Comparison of ENCODE assay signal across 22 mouse cellular contexts in the genomic region with DNA sequence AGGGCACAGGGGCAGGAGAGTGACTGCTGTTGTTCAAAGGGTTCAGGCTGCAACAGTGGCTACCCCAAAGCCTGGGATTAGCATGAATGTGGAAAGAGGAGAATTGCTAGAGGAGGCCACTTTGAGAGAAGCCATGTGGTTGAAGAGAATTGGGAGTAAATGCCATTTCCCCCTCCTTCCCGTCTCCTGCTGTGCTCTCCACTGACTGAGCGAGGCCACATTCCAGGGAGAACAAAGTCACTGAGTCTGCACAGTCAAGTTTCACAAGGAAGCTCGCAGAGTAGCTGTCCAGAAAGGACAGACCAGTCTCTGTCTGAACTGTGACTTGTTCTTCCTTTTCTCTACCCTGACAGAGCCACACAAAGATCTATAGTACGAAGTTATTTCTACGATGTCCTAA. TPM values are rescaled to one million over a fixed set of nuclear protein-coding genes. Genes with fewer than 3 reads are reported as not detected.
DNase-seq lines count a peak whose midpoint lies in the region; ATAC-seq and TF ChIP-seq lines count a peak whose summit lies in the region.
"Had no signal": no experiment of that assay in that cellular context is flagged by ENCODE, and none has a peak within 500 bp of the region (broad histone marks: within the 10 kb centered on the region; RNA-seq: fewer than 3 reads in every experiment).

No protein-coding gene starts in this region.

- H3K9ac ChIP-seq in hindbrain, embryonic 14.5 days, result no peak overlapping the region
- H3K9ac ChIP-seq in ES-Bruce4 (ENCODE audit: low read depth, poor library complexity, severe bottlenecking), result no peak overlapping the region
- H3K9ac ChIP-seq in forebrain, postnatal 0 days, result no peak overlapping the region
- H3K9ac ChIP-seq: heart, embryonic 15.5 days; kidney, embryonic 15.5 days; limb, embryonic 15.5 days; liver, embryonic 14.5 days; lung, embryonic 15.5 days; neural tube, embryonic 12.5 days had no signal

- H3K4me2 ChIP-seq in hindbrain, embryonic 14.5 days (replicated peaks), result no peak overlapping the region
- no peak overlapping the region for H3K4me2 ChIP-seq in forebrain, postnatal 0 days (ENCODE audit: low read depth)
- H3K4me2 ChIP-seq: heart, embryonic 15.5 days; kidney, embryonic 15.5 days; limb, embryonic 15.5 days; lung, embryonic 15.5 days; midbrain, embryonic 11.5 days; neural tube, embryonic 12.5 days had no signal

- no peak overlapping the region for H3K4me3 ChIP-seq in hindbrain, embryonic 10.5 days
- H3K4me3 ChIP-seq in hindbrain, embryonic 14.5 days (replicated peaks; ENCODE audit: low read length), result no peak overlapping the region
- no peak overlapping the region for H3K4me3 ChIP-seq in ES-Bruce4 (ENCODE audit: low read depth, low read length)
- H3K4me3 ChIP-seq in lung, adult 2 months (replicated peaks; ENCODE audit: extremely low read depth, low read depth, low read length), result no peak overlapping the region
- H3K4me3 ChIP-seq in forebrain, postnatal 0 days (ENCODE audit: low read depth, low read length), result no peak overlapping the region
- H3K4me3 ChIP-seq: heart, embryonic 15.5 days; kidney, embryonic 15.5 days; limb, embryonic 15.5 days; lung, embryonic 15.5 days; neural tube, embryonic 12.5 days had no signal

- H3K4me1 ChIP-seq in hindbrain, embryonic 10.5 days (replicated peaks), result peaks cover 11% of the 10 kb centered on the region
- no peaks in the 10 kb centered on the region for H3K4me1 ChIP-seq in hindbrain, embryonic 14.5 days (replicated peaks; ENCODE audit: control insufficient read depth, insufficient read depth, low read length)
- peaks cover 3% of the 10 kb centered on the region for H3K4me1 ChIP-seq in ES-Bruce4 (ENCODE audit: control insufficient read depth, insufficient read depth, low read length)
- H3K4me1 ChIP-seq in lung, adult 2 months (ENCODE audit: control insufficient read depth, insufficient read depth, low read length), result no peaks in the 10 kb centered on the region
- no peaks in the 10 kb centered on the region for H3K4me1 ChIP-seq in forebrain, postnatal 0 days (ENCODE audit: insufficient read depth)
- H3K4me1 ChIP-seq: heart, embryonic 15.5 days; lung, embryonic 15.5 days; neural tube, embryonic 12.5 days had no signal

- no peak for ATAC-seq in hindbrain, embryonic 14.5 days (ENCODE audit: low FRiP score)
- ATAC-seq in erythroid progenitor cell, adult 5-6 weeks (replicated peaks; ENCODE audit: low FRiP score, poor library complexity, severe bottlenecking), result no peak
- no peak for ATAC-seq in forebrain, postnatal 0 days
- ATAC-seq: activated CD4-positive, CD25-positive, alpha-beta regulatory T cell, adult 4 months; intestine, postnatal 0 days had no signal

- no peaks in the 10 kb centered on the region for H3K27me3 ChIP-seq in hindbrain, embryonic 10.5 days (ENCODE audit: insufficient read depth, poor library complexity, severe bottlenecking)
- no peaks in the 10 kb centered on the region for H3K27me3 ChIP-seq in hindbrain, embryonic 14.5 days (ENCODE audit: control insufficient read depth, insufficient read depth, low read length)
- no peaks in the 10 kb centered on the region for H3K27me3 ChIP-seq in ES-Bruce4 (ENCODE audit: control insufficient read depth, insufficient read depth, low read length, poor library complexity, severe bottlenecking)
- no peaks in the 10 kb centered on the region for H3K27me3 ChIP-seq in forebrain, postnatal 0 days (ENCODE audit: insufficient read depth, low read length)
- H3K27me3 ChIP-seq: heart, embryonic 15.5 days; kidney, embryonic 15.5 days; limb, embryonic 15.5 days; lung, embryonic 15.5 days; neural tube, embryonic 12.5 days had no signal

- no peak for TF ChIP-seq POLR2A in ES-Bruce4 (IDR thresholded peaks at IDR 0.05; ENCODE audit: insufficient read depth, low read length)
- TF ChIP-seq POLR2A in lung, adult 2 months (IDR thresholded peaks at IDR 0.05; ENCODE audit: borderline replicate concordance, extremely low read depth, low read depth, low read length), result no peak

- 33% methylated on average over 5 of the region's 5 CpGs for WGBS in hindbrain, embryonic 10.5 days
- 31% methylated on average over 5 of the region's 5 CpGs for WGBS in hindbrain, embryonic 14.5 days
- 71% methylated on average over 5 of the region's 5 CpGs for WGBS in lung, adult 2 months
- 41% methylated on average over 5 of the region's 5 CpGs for WGBS in forebrain, postnatal 0 days

- peak; percentile 23 for DNase-seq in hindbrain, embryonic 10.5 days (ENCODE audit: low spot score)
- no peak for DNase-seq in hindbrain, embryonic 14.5 days (ENCODE audit: low spot score)
- peak; percentile 66 for DNase-seq in Muller cell, postnatal 12 days (ENCODE audit: inconsistent ontology term)
- DNase-seq in embryo, embryonic 11 days, result peak; percentile 21
- DNase-seq in lung, adult 2 months, result no peak
- no peak for DNase-seq in forebrain, postnatal 0 days
- DNase-seq: B cell, adult 2 months; heart, postnatal 4 days; layer of hippocampus, adult 9-11 months; thymus, postnatal 14 days had no signal

- H3K9me3 ChIP-seq in hindbrain, embryonic 10.5 days, result no peaks in the 10 kb centered on the region
- no peaks in the 10 kb centered on the region for H3K9me3 ChIP-seq in hindbrain, embryonic 14.5 days (ENCODE audit: control insufficient read depth, low read length)
- H3K9me3 ChIP-seq in ES-Bruce4 (replicated peaks; ENCODE audit: control insufficient read depth, insufficient read depth, low read length, poor library complexity, severe bottlenecking), result no peaks in the 10 kb centered on the region
- H3K9me3 ChIP-seq in forebrain, postnatal 0 days (ENCODE audit: low read length), result no peaks in the 10 kb centered on the region
- H3K9me3 ChIP-seq: heart, embryonic 15.5 days; kidney, embryonic 15.5 days; limb, embryonic 15.5 days; lung, embryonic 15.5 days; neural tube, embryonic 12.5 days had no signal

- H3K36me3 ChIP-seq in hindbrain, embryonic 10.5 days, result no peaks in the 10 kb centered on the region
- H3K36me3 ChIP-seq in hindbrain, embryonic 14.5 days (replicated peaks; ENCODE audit: control insufficient read depth, insufficient read depth), result no peaks in the 10 kb centered on the region
- no peaks in the 10 kb centered on the region for H3K36me3 ChIP-seq in ES-Bruce4 (ENCODE audit: control insufficient read depth, insufficient read depth, low read length, poor library complexity, severe bottlenecking)
- no peaks in the 10 kb centered on the region for H3K36me3 ChIP-seq in forebrain, postnatal 0 days (ENCODE audit: insufficient read depth)
- H3K36me3 ChIP-seq: heart, embryonic 15.5 days; kidney, embryonic 15.5 days; limb, embryonic 15.5 days; lung, embryonic 15.5 days; neural tube, embryonic 12.5 days had no signal

- peak; percentile 61; the same call in 1 of the 2 replicates for TF ChIP-seq EP300 in ES-Bruce4 (IDR thresholded peaks at IDR 0.05; ENCODE audit: insufficient read depth, low read depth, low read length)

- H3K27ac ChIP-seq in hindbrain, embryonic 10.5 days, result no peak overlapping the region; the same call in 1 of the 2 replicates
- H3K27ac ChIP-seq in hindbrain, embryonic 14.5 days, result no peak overlapping the region
- H3K27ac ChIP-seq in ES-Bruce4 (ENCODE audit: insufficient read depth, low read length), result no peak overlapping the region
- H3K27ac ChIP-seq in forebrain, postnatal 0 days (ENCODE audit: low read depth, low read length), result no peak overlapping the region
- H3K27ac ChIP-seq: heart, embryonic 15.5 days; kidney, embryonic 15.5 days; limb, embryonic 15.5 days; liver, embryonic 14.5 days; lung, embryonic 15.5 days; macrophage; neural tube, embryonic 12.5 days had no signal

- no peak for TF ChIP-seq CTCF in ES-Bruce4 (IDR thresholded peaks at IDR 0.05; ENCODE audit: low read depth, low read length)
- no peak for TF ChIP-seq CTCF in lung, adult 2 months (IDR thresholded peaks at IDR 0.05; ENCODE audit: insufficient read depth, low read length)
- TF ChIP-seq CTCF in forebrain, postnatal 0 days (IDR thresholded peaks at IDR 0.05; ENCODE audit: low read depth), result no peak

RNA-seq across cellular contexts. Expression of a gene that starts 47.9 kb away (rescaled TPM):
- polyA plus RNA-seq in hindbrain, embryonic 10.5 days (2016; fragmentation: Nextera tagmentation; extraction: Ambion mirVana), result 39.5 and 40.8 TPM in 2 replicates
- 37.9 and 40.4 TPM in 2 replicates for polyA plus RNA-seq in hindbrain, embryonic 14.5 days (2014; fragmentation: Nextera tagmentation; extraction: Ambion mirVana)
- 19.8 and 21.2 TPM in 2 replicates for polyA plus RNA-seq in ES-Bruce4 (2011; ENCODE audit: insufficient read depth, insufficient read length, low read depth, missing spikeins)
- total RNA-seq in erythroid progenitor cell, adult 5-6 weeks (2015; ENCODE audit: low replicate concordance), result 1.8 and 3.4 TPM in 2 replicates
- 1.2 and 5.3 TPM in 2 replicates for total RNA-seq in erythroid progenitor cell, adult 5-6 weeks (2017; ENCODE audit: low replicate concordance)
- polyA plus RNA-seq in lung, adult 2 months (2012; rRNA removed), result 39.1 and 43.4 TPM in 2 replicates
- total RNA-seq in forebrain, postnatal 0 days (2014; rRNA removed), result 79.2 and 84.2 TPM in 2 replicates
- polyA plus RNA-seq in forebrain, postnatal 0 days (2015; fragmentation: Nextera tagmentation; extraction: Ambion mirVana), result 40.3 and 43.8 TPM in 2 replicates

Comparison
In these comparisons a context has a peak if more than half of its experiments do, and no peak if none do; other contexts are left out.
1. DNase-seq: peak in hindbrain, embryonic 10.5 days (single experiment), Muller cell, postnatal 12 days (single experiment) and embryo, embryonic 11 days (single experiment); none in hindbrain, embryonic 14.5 days (single experiment), lung, adult 2 months (single experiment) and forebrain, postnatal 0 days (single experiment).